Mouse (Mus musculus) forebrain, embryonic 15.5 days (tissue): ENCODE data around the gene Pcdh8. TPM values are rescaled to one million over a fixed set of nuclear protein-coding genes. Genes with fewer than 3 reads are reported as not detected.

ENCODE experiments used
- ATAC-seq: fragments of 200-750 bp; cut with Nextera tagmentation; replicated peaks from 2 replicates; pipeline ENCODE4 v1.8.0; 2017; ENCODE audit warnings: mild to moderate bottlenecking, moderate TSS enrichment, moderate library complexity
- H3K27ac ChIP-seq: fragments of 300-500 bp; sonication (generic); replicated peaks from 2 replicates; pipeline ENCODE4 v1.5.1; 2015; ENCODE audit warnings: mild to moderate bottlenecking, inconsistent platforms
- H3K27me3 ChIP-seq: fragments of 300-500 bp; sonication (generic); 2 replicates; pipeline ENCODE4 v1.6.1; 2015; ENCODE audit warnings: inconsistent platforms
- H3K36me3 ChIP-seq: fragments of 300-500 bp; sonication (generic); 2 replicates; pipeline ENCODE4 v1.6.1; 2015; ENCODE audit warnings: mild to moderate bottlenecking, inconsistent platforms
- H3K4me1 ChIP-seq: fragments of 300-500 bp; sonication (generic); 2 replicates; pipeline ENCODE4 v1.6.1; 2015; ENCODE audit warnings: inconsistent platforms
- H3K4me2 ChIP-seq: fragments of 300-500 bp; sonication (generic); replicated peaks from 2 replicates; pipeline ENCODE4 v1.6.1; 2015; ENCODE audit warnings: mild to moderate bottlenecking, inconsistent platforms
- H3K4me3 ChIP-seq: fragments of 300-500 bp; sonication (generic); 2 replicates; pipeline ENCODE4 v1.5.1; 2015; ENCODE audit warnings: mild to moderate bottlenecking, inconsistent platforms
- H3K9ac ChIP-seq: fragments of 300-500 bp; sonication (generic); replicated peaks from 2 replicates; pipeline ENCODE4 v1.6.1; 2015; ENCODE audit warnings: mild to moderate bottlenecking, inconsistent platforms
- H3K9me3 ChIP-seq: fragments of 300-500 bp; sonication (generic); 2 replicates; pipeline ENCODE4 v1.6.1; 2016; ENCODE audit warnings: inconsistent platforms
- WGBS: fragments of 180-500 bp; shearing (Covaris S2); methylation state at CpG from one replicate; pipeline ENCODE4 v1.1.7; 2015; ENCODE audit warnings: mixed read lengths; 5-methylcytosine and 5-hydroxymethylcytosine counted together
- polyA plus RNA-seq: library from polyadenylated mRNA; unstranded; fragments of >200 nt; fragmentation: Nextera tagmentation; extraction: Ambion mirVana; gene quantifications from 2 replicates; pipeline ENCODE4 v1.2.1, GENCODE M21; 2015

Pcdh8 gene
- polyA plus RNA-seq, 1 experiment from 2014 or later, result 58.0 TPM

GRCm38 (mm10) chr14:79771802-79772511 lies 845 bp upstream of the Pcdh8 start:
- Histone ChIP-seq H3K9me3 (no peaks in the 10 kb centered on the region), H3K27me3 (no peaks in the 10 kb centered on the region), H3K4me3 (peak overlapping the region; percentile 68), H3K27ac (peak overlapping the region; percentile 94), H3K36me3 (no peaks in the 10 kb centered on the region), H3K4me2 (peak overlapping the region; percentile 87), H3K9ac (peak overlapping the region; percentile 54), H3K4me1 (peaks cover 70% of the 10 kb centered on the region)
- 1% methylated on average over 20 of the region's 20 CpGs for WGBS
- ATAC-seq, result peak; percentile 17

DNA sequence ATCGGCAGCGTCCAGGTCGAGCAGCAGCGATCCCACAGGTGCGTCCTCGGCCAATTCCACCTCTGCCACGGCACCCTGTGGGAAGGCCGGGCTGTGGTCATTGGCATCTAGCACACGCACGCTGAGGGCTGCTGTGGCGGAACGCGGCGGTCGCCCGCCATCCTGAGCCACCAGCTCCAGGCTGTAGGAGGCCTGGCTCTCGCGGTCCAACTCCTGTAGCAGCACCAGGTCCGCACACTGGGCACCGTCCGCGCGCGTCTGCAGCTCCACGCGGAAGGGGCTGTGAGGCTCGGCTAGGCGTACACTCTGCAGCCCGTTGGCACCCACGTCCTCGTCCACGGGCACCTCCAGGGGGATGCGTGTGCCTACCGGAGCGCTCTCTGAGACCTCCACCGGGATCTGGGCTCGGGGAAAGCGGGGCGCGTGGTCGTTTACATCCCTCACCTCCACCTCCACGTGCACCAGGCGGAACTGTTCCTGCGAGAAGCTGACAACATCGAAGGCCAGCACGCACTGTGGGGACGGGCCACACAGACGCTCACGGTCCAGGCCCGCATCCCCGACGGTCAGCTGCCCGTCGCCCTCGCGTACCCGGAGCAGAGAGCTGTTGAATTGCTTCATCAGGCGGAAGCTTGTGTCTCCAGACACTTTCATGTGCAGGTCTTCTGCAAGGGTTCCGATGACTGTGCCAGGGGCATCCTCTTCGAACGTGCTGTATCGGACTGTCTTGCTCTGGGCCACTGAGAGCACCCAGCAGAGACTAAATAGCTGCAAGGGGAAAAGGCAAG lies 612 bp downstream of the Pcdh8 start:
- H3K36me3 ChIP-seq, result no peaks in the 10 kb centered on the region
- H3K4me1 ChIP-seq, result peaks cover 70% of the 10 kb centered on the region
- peak overlapping the region; percentile 79 for H3K9ac ChIP-seq
- H3K27me3 ChIP-seq, result no peaks in the 10 kb centered on the region
- peak; percentile 41 for ATAC-seq
- peak overlapping the region; percentile 68 for H3K4me3 ChIP-seq
- no peaks in the 10 kb centered on the region for H3K9me3 ChIP-seq
- peak overlapping the region; percentile 87 for H3K4me2 ChIP-seq
- peak overlapping the region; percentile 94 for H3K27ac ChIP-seq
- WGBS, result 2% methylated on average over 62 of the region's 62 CpGs

- Histone ChIP-seq H3K9ac (peak overlapping the region; percentile 79), H3K27ac (peak overlapping the region; percentile 94; the same call in 1 of the 2 replicates), H3K4me2 (peak overlapping the region; percentile 87), H3K4me1 (peaks cover 66% of the 10 kb centered on the region), H3K4me3 (peak overlapping the region; percentile 68), H3K9me3 (no peaks in the 10 kb centered on the region), H3K36me3 (no peaks in the 10 kb centered on the region), H3K27me3 (no peaks in the 10 kb centered on the region)
- ATAC-seq, result 0 out of 2 replicates have a peak, but pooled peaks have one; percentile 0
- WGBS, result under 1% methylated on average over 46 of the region's 46 CpGs
Observed at GRCm38 (mm10) chr14:79769618-79770017, 1.5 kb downstream of the Pcdh8 start.

DNA sequence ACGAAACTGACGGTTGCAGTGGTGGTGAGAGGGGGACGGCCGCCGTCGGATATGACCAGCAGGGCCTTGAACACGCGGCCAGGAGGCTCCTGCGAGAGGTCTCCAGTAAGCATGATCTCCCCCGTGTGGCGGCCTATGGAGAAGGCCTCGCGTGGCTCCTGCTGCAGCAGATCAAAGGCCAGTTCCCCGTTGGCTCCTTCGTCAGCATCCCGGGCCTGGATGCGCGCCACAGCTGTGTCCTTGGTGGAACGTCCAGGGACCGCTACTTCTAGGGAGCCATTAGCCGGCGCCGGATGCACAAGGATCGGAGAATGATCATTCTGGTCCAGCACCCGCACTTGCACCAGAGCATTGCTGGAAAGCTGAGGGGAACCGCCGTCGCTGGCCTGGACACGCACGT lies 2.1 kb downstream of the Pcdh8 start:
- no peaks in the 10 kb centered on the region for H3K36me3 ChIP-seq
- 5% methylated on average over 30 of the region's 30 CpGs for WGBS
- no peaks in the 10 kb centered on the region for H3K9me3 ChIP-seq
- peak overlapping the region; percentile 68 for H3K4me3 ChIP-seq
- H3K27ac ChIP-seq, result peak overlapping the region; percentile 12; the same call in 1 of the 2 replicates
- H3K4me2 ChIP-seq, result peak overlapping the region; percentile 87
- H3K4me1 ChIP-seq, result peaks cover 64% of the 10 kb centered on the region
- H3K9ac ChIP-seq, result peak overlapping the region; percentile 79
- H3K27me3 ChIP-seq, result no peaks in the 10 kb centered on the region
- no peak for ATAC-seq

DNA sequence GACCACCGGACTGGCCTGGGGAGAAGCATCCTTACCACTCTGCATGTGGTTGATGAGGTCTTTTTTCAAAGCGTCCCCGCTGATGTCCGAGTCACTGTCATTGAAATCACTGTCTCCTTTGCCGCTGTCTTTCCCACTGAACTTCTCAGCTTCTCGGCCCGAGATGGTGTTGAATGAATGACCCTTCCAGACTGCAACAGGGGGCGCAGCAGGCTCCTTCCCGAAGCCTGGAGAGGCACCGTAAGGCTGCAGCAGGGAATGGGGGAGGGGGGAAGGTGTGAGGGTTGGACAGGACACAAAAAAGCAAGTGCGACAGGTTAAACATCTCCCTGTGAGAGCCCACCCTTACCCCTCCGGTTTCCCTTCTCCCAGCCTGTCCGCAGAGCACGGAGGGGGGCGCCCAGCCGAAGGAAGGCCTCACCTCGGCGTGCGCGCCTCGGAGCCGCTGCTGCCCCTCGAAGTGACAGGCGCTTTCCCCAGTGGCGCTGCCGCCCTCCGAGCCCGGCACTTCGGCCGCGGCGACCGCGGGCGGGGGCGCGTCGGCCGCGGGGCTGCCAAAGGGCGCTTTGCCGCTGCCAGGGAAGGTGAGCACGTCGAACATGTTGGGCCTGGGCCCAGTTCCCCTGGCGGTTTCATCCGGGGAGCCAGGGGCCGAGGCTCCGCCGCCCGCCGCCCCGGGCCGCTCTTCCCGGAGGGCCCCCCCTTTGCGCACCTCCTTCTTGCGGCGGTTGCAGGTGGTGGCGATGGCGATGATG lies 2.9 kb downstream of the Pcdh8 start:
- Histone ChIP-seq H3K9me3 (no peaks in the 10 kb centered on the region), H3K9ac (peak overlapping the region; percentile 79), H3K27me3 (no peaks in the 10 kb centered on the region), H3K4me2 (peak overlapping the region; percentile 87), H3K4me3 (peak overlapping the region; percentile 68), H3K36me3 (no peaks in the 10 kb centered on the region), H3K27ac (peak overlapping the region; percentile 12; the same call in 1 of the 2 replicates), H3K4me1 (peaks cover 57% of the 10 kb centered on the region)
- under 1% methylated on average over 53 of the region's 59 CpGs for WGBS
- ATAC-seq, result no peak

DNA sequence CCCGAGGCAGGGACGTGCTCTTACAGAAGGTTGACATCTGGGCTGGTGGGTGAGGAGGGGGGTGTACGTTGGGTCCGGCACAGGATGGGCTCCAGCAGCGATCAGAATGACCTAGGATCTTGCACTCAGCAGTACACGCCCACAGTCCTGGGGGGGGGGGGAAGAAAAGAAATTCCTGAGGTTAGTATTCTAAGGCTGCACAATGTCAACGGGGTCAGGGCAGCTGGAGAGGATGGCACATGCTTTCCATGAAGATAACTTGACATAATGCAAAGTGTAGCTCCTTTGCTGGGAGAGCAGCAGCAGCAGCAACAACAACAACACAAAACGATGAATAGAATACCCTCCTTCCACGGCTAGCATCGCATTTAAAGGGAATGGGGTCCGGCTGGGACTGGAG lies 3.5 kb downstream of the Pcdh8 start:
- H3K9me3 ChIP-seq, result no peaks in the 10 kb centered on the region
- no peak for ATAC-seq
- H3K27me3 ChIP-seq, result no peaks in the 10 kb centered on the region
- peak overlapping the region; percentile 87 for H3K4me2 ChIP-seq
- H3K36me3 ChIP-seq, result no peaks in the 10 kb centered on the region
- peaks cover 50% of the 10 kb centered on the region for H3K4me1 ChIP-seq
- WGBS, result 8% methylated on average over 11 of the region's 11 CpGs
- no peak overlapping the region for H3K27ac ChIP-seq
- peak overlapping the region; percentile 79 for H3K9ac ChIP-seq
- H3K4me3 ChIP-seq, result peak overlapping the region; percentile 68

GRCm38 (mm10) chr14:79765196-79765765 lies 5.8 kb downstream of the Pcdh8 start:
- Histone ChIP-seq H3K27me3 (no peaks in the 10 kb centered on the region), H3K4me2 (no peak overlapping the region), H3K9me3 (no peaks in the 10 kb centered on the region), H3K9ac (no peak overlapping the region), H3K27ac (no peak overlapping the region), H3K4me3 (no peak overlapping the region), H3K36me3 (no peaks in the 10 kb centered on the region), H3K4me1 (peaks cover 31% of the 10 kb centered on the region)
- 39% methylated on average over 6 of the region's 6 CpGs for WGBS
- ATAC-seq, result no peak

DNA sequence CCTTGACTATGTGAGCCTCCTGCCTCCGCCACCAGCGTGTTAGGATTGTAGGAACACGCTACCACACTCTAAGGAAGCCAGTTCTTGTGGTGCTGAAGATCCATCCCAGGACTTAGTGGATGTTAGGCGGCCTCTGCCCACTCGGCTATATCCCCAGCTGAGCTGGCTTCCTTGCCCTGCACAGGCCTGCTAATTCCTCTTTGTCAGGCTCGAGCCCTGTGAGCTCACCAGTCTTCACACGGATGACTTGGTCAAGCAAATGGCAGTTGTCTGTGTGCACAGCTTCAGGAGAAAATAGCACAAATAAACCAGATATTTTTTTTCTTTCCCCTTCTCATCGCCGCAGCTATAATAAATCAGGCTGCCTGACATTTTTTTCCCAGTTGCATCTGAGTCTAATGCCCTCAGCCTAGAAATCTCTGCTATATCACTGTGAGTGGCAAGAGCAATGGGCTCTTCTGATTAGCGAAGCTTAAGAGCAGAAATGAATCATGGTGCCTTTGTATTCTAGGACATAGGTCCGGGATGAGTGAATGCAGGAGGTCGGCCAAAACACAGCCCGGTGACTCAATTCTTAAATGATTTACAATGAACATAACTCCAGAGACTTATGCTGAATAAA lies 16.4 kb downstream of the Pcdh8 start:
- Histone ChIP-seq H3K9me3 (no peaks in the 10 kb centered on the region), H3K27ac (no peak overlapping the region), H3K36me3 (no peaks in the 10 kb centered on the region), H3K4me2 (no peak overlapping the region), H3K4me3 (no peak overlapping the region), H3K9ac (no peak overlapping the region), H3K27me3 (no peaks in the 10 kb centered on the region), H3K4me1 (no peaks in the 10 kb centered on the region)
- 36% methylated on average over 13 of the region's 13 CpGs for WGBS
- ATAC-seq, result 0 out of 2 replicates have a peak, but pooled peaks have one; percentile 29

DNA sequence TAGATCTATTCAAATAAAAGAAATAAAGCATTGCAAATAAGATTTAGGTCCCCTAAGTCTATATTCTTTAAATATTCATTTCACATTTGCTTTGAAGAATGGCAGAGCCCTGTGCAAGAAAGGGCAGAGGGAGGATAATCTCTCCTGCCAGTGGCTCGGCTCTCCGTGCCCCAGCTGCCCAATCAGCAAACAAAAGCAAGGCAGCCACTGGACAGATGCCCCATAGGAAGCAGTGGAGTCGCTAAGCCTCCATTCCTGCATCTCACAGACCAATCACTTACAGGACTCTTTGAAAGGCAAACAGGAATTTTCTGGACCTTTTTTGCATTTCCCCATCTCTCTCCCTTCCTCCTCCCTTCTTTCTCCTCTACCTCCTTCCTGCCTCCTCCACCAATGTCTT lies 17.0 kb downstream of the Pcdh8 start:
- Histone ChIP-seq H3K9ac (no peak overlapping the region), H3K4me2 (no peak overlapping the region), H3K4me3 (no peak overlapping the region), H3K36me3 (no peaks in the 10 kb centered on the region), H3K27ac (no peak overlapping the region), H3K9me3 (no peaks in the 10 kb centered on the region), H3K27me3 (no peaks in the 10 kb centered on the region), H3K4me1 (no peaks in the 10 kb centered on the region)
- ATAC-seq, result no peak
- 13% methylated on average over 3 of the region's 3 CpGs for WGBS

DNA sequence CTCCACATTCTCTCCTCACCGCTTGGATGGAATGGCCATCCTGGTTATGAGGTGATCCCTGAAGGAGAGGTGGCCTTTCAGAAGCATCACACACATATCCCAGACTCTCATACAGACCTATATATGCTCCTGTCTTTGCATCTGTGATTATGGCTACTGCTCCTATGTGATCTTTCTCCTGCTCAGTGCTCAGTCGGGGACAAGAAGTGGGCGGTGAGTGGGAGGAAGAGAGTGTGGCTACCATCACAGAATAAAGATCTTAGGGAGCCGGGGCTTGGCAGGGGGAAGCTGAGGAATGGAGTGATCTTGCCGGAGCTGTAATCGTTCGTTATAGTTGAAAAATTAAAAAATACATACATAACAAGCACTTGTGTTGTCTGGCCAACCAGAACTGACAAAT lies 17.4 kb downstream of the Pcdh8 start:
- Histone ChIP-seq H3K4me3 (no peak overlapping the region), H3K9ac (no peak overlapping the region), H3K4me2 (no peak overlapping the region), H3K27me3 (no peaks in the 10 kb centered on the region), H3K4me1 (no peaks in the 10 kb centered on the region), H3K27ac (no peak overlapping the region), H3K9me3 (no peaks in the 10 kb centered on the region), H3K36me3 (no peaks in the 10 kb centered on the region)
- ATAC-seq, result no peak
- 70% methylated on average over 7 of the region's 7 CpGs for WGBS

DNA sequence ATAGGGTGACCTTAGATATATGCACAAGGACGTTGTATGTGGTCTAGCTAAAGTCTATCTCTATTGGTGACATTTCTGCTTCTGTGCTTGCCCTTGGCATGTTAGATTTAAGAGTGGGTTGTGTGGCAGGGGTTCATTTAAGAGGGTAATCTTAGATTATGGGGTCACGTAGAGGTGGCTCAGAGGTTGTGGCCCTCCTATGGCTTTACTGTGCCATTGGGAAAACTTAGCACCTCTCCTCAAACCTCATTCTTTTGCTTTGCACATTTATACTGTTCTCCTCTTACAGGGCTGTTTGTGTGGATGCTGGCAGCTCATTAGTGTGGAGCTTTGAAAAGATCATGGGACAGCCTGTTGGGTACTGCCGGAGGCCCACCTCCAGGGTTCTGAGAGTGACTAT lies 30.6 kb downstream of the Pcdh8 start:
- H3K9ac ChIP-seq, result no peak overlapping the region
- no peak for ATAC-seq
- H3K9me3 ChIP-seq, result no peaks in the 10 kb centered on the region
- H3K27ac ChIP-seq, result no peak overlapping the region
- 62% methylated on average over 3 of the region's 3 CpGs for WGBS
- H3K4me3 ChIP-seq, result no peak overlapping the region
- H3K4me2 ChIP-seq, result no peak overlapping the region
- H3K36me3 ChIP-seq, result no peaks in the 10 kb centered on the region
- H3K4me1 ChIP-seq, result peaks cover 13% of the 10 kb centered on the region; the same call in 1 of the 2 replicates
- 0 out of 2 replicates have a peak, but pooled peaks cover 3% of the 10 kb centered on the region for H3K27me3 ChIP-seq
